Mouse (Mus musculus) forebrain, embryonic 15.5 days (tissue): ENCODE measurements around the gene Il1r1. TPM values are rescaled to one million over a fixed set of nuclear protein-coding genes. Genes with fewer than 3 reads are reported as not detected.

ENCODE experiments used
- ATAC-seq: fragments of 200-750 bp; cut with Nextera tagmentation; replicated peaks from 2 replicates; pipeline ENCODE4 v1.8.0; 2017; ENCODE audit warnings: mild to moderate bottlenecking, moderate TSS enrichment, moderate library complexity
- H3K27ac ChIP-seq: fragments of 300-500 bp; sonication (generic); replicated peaks from 2 replicates; pipeline ENCODE4 v1.5.1; 2015; ENCODE audit warnings: mild to moderate bottlenecking, inconsistent platforms
- H3K27me3 ChIP-seq: fragments of 300-500 bp; sonication (generic); 2 replicates; pipeline ENCODE4 v1.6.1; 2015; ENCODE audit warnings: inconsistent platforms
- H3K36me3 ChIP-seq: fragments of 300-500 bp; sonication (generic); 2 replicates; pipeline ENCODE4 v1.6.1; 2015; ENCODE audit warnings: mild to moderate bottlenecking, inconsistent platforms
- H3K4me1 ChIP-seq: fragments of 300-500 bp; sonication (generic); 2 replicates; pipeline ENCODE4 v1.6.1; 2015; ENCODE audit warnings: inconsistent platforms
- H3K4me2 ChIP-seq: fragments of 300-500 bp; sonication (generic); replicated peaks from 2 replicates; pipeline ENCODE4 v1.6.1; 2015; ENCODE audit warnings: mild to moderate bottlenecking, inconsistent platforms
- H3K4me3 ChIP-seq: fragments of 300-500 bp; sonication (generic); 2 replicates; pipeline ENCODE4 v1.5.1; 2015; ENCODE audit warnings: mild to moderate bottlenecking, inconsistent platforms
- H3K9ac ChIP-seq: fragments of 300-500 bp; sonication (generic); replicated peaks from 2 replicates; pipeline ENCODE4 v1.6.1; 2015; ENCODE audit warnings: mild to moderate bottlenecking, inconsistent platforms
- H3K9me3 ChIP-seq: fragments of 300-500 bp; sonication (generic); 2 replicates; pipeline ENCODE4 v1.6.1; 2016; ENCODE audit warnings: inconsistent platforms
- WGBS: fragments of 180-500 bp; shearing (Covaris S2); methylation state at CpG from one replicate; pipeline ENCODE4 v1.1.7; 2015; ENCODE audit warnings: mixed read lengths; 5-methylcytosine and 5-hydroxymethylcytosine counted together
- polyA plus RNA-seq: library from polyadenylated mRNA; unstranded; fragments of >200 nt; fragmentation: Nextera tagmentation; extraction: Ambion mirVana; gene quantifications from 2 replicates; pipeline ENCODE4 v1.2.1, GENCODE M21; 2015

Il1r1 gene
- polyA plus RNA-seq, 1 experiment from 2014 or later: 1.1 TPM

DNA sequence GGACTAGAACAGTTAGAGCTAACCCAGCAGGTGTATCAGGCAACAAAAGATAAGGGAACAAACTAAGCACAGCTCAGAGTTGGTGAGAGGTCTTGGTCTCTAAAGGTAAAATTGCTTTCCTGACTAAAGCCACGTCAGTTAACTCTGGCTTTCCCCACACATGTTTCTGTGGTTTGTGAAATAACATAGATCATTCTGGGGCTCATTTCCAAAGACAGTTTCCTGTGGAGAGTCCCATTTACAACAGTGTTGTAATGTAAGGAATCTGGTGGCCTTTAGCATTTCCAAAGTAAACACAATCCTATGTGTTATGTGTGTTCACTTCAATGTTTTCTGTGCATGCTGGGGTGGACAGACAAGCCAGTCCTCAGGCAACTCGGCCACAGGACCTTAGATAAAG lies 134.9 kb downstream of the Il1r1 start:
- no peaks in the 10 kb centered on the region for H3K36me3 ChIP-seq
- ATAC-seq: no peak
- no peaks in the 10 kb centered on the region for H3K9me3 ChIP-seq
- H3K4me3 ChIP-seq: no peak overlapping the region
- H3K4me2 ChIP-seq: no peak overlapping the region
- no peak overlapping the region for H3K9ac ChIP-seq
- H3K4me1 ChIP-seq: no peaks in the 10 kb centered on the region
- WGBS: 69% methylated on average over 2 of the region's 2 CpGs
- no peaks in the 10 kb centered on the region for H3K27me3 ChIP-seq
- no peak overlapping the region for H3K27ac ChIP-seq

DNA sequence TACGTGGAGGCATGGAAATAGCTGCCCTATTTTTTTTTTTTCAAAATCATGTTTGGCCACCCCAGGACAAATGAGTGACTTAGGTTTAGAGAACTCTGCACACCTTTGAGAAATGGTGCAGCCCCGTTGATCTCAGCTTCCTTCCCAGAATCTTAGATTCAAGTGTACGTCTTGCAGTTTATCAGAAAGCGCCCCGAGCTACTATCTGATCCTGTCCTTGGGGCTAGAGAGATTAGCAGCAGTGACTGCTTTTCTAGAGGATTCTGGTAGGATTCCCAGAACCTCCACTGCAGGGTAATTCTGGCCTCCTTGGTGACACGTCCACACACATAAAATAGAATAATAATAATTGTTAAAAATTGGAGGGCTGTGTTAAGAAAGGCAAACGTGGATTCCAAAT lies 136.1 kb downstream of the Il1r1 start:
- WGBS: 63% methylated on average over 7 of the region's 7 CpGs
- H3K9ac ChIP-seq: no peak overlapping the region
- no peak for ATAC-seq

DNA sequence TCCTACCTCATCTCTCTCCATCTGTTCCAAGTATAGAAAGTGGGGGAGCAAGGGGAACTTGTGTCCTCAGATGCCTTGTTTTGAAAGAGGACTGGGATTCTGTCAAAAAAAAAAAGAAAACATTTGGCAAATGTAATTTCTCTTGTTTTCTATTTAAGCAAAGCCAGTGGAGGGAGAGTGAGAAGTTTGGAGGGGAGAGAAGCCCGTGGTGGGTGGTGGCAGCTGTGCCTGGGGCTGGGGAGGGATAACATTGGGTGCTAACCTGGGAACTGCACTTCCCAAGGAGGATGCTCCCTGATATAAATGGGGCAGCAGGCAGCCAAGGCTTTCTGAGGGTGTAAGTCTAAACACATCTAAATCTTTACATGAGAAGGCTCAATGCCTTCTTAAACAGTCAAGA lies 136.7 kb downstream of the Il1r1 start:
- Histone ChIP-seq H3K4me3 (no peak overlapping the region), H3K9me3 (no peaks in the 10 kb centered on the region), H3K36me3 (no peaks in the 10 kb centered on the region), H3K4me2 (no peak overlapping the region), H3K4me1 (no peaks in the 10 kb centered on the region), H3K27ac (no peak overlapping the region), H3K27me3 (no peaks in the 10 kb centered on the region), H3K9ac (no peak overlapping the region)
- WGBS: 48% methylated on average over 1 of the region's 1 CpGs
- ATAC-seq: no peak

More for the DNA sequence above, 136.1 kb downstream of the Il1r1 start:
- H3K4me1 ChIP-seq: no peaks in the 10 kb centered on the region
- H3K9me3 ChIP-seq: no peaks in the 10 kb centered on the region
- H3K36me3 ChIP-seq: no peaks in the 10 kb centered on the region
- H3K4me2 ChIP-seq: no peak overlapping the region
- H3K27me3 ChIP-seq: no peaks in the 10 kb centered on the region
- H3K27ac ChIP-seq: no peak overlapping the region
- H3K4me3 ChIP-seq: no peak overlapping the region

DNA sequence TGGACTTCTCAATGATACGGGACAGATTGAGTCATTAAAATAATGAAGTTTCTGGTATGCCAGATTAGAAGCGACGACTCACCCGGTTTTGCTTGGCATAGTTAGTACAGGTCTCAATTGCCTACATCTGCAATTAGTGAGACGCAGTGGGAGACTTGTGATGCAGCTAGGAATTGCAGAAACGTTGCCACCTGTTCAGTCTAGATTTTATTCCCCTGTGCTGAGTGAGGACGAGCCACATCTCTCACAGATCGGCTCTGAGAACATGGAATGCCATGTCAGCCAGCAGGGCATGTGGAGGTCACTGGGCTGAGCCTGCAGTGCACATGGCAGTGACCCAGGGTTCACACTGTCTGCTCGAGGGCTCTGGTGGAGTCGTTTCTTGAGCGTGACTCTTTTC lies 137.9 kb downstream of the Il1r1 start:
- Histone ChIP-seq H3K36me3 (no peaks in the 10 kb centered on the region), H3K27me3 (no peaks in the 10 kb centered on the region), H3K27ac (no peak overlapping the region), H3K9me3 (no peaks in the 10 kb centered on the region), H3K4me3 (no peak overlapping the region), H3K4me2 (no peak overlapping the region), H3K4me1 (no peaks in the 10 kb centered on the region), H3K9ac (no peak overlapping the region)
- ATAC-seq: no peak
- WGBS: 81% methylated on average over 11 of the region's 11 CpGs

Other genes with a start within 250 kb of the Il1r1 start
- gene Il1r2, start 151.0 kb upstream of the Il1r1 start, polyA plus RNA-seq: 0.56 and 0.57 TPM in 2 replicates
- 0.80 and 1.1 TPM in 2 replicates for gene Il1rl2, start 99.5 kb downstream of the Il1r1 start, polyA plus RNA-seq
- not detected in 2 replicates for gene Il1rl1, start 204.5 kb downstream of the Il1r1 start, polyA plus RNA-seq
- gene Il18r1, start 240.5 kb downstream of the Il1r1 start, polyA plus RNA-seq: not detected in 2 replicates